Mouse (Mus musculus): ENCODE data around the gene Vegfc. TPM values are rescaled to one million over a fixed set of nuclear protein-coding genes. Genes with fewer than 3 reads are reported as not detected.

Vegfc gene
- polyA plus RNA-seq, 1 experiment = 2.3 TPM

DNA sequence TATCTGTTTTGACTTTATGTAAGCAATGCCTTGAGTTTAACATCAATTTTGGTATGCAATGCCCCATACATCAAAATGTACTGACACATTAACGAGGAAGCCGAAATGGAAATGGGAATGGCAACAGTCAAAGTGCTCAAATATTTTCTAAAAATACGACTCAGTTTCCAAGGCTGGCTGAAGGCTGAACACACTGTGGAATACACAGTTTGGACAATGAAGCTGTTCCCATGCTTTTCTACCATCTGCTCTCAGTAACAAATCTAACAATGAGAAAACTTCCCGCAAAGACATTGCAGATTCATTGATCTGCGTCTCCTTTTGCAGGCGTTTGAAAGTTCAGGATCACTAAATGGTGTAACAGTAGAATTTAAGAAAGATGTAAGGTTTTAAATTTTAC, 155.9 kb downstream of the Vegfc start:
- 90% methylated on average over 6 of the region's 6 CpGs for WGBS

More for the DNA sequence above, 155.9 kb downstream of the Vegfc start:
- TF ChIP-seq POLR2A (IDR thresholded peaks at IDR 0.05; ENCODE audit: low read depth, low read length) = no peak
- no peak for TF ChIP-seq CTCF (IDR thresholded peaks at IDR 0.05; ENCODE audit: extremely low read depth, insufficient read depth, insufficient read length, insufficient replicate concordance)
- Histone ChIP-seq H3K27ac (ENCODE audit: insufficient read depth, low read length) (no peak overlapping the region), H3K27me3 (ENCODE audit: control insufficient read depth, insufficient read depth, low read length) (no peaks in the 10 kb centered on the region), H3K36me3 (ENCODE audit: control insufficient read depth, insufficient read depth, low read length) (no peaks in the 10 kb centered on the region), H3K4me1 (ENCODE audit: control insufficient read depth, insufficient read depth, insufficient read length) (no peaks in the 10 kb centered on the region), H3K4me3 (ENCODE audit: extremely low read depth, insufficient read depth, insufficient read length) (no peak overlapping the region)
- no peak for DNase-seq (ENCODE audit: low read depth in 1 of 2, low spot score in 2 of 2)
